Mouse (Mus musculus) forebrain, embryonic 16.5 days (tissue): ENCODE results near the gene Scaf8. TPM values are rescaled to one million over a fixed set of nuclear protein-coding genes. Genes with fewer than 3 reads are reported as not detected.
A peak's percentile ranks its signal among the peaks of the same experiment; 100 is the strongest.
"Not testable (repeated sequence)": the region's sequence is repeated elsewhere in the genome, so short reads cannot be mapped to it uniquely, and the experiment has no call there.

Source experiments
- ATAC-seq: fragments of 200-750 bp; cut with Nextera tagmentation; 2 replicates; pipeline ENCODE4 v1.8.0; 2017; ENCODE audit warnings: mild to moderate bottlenecking, moderate library complexity
- H3K27ac ChIP-seq: fragments of 300-500 bp; sonication (generic); 2 replicates; pipeline ENCODE4 v1.5.1; 2014; ENCODE audit warnings: low read length, control low read depth
- H3K27me3 ChIP-seq: fragments of 300-500 bp; sonication (generic); replicated peaks from 2 replicates; pipeline ENCODE4 v1.6.1; 2014; ENCODE audit warnings: low read length; ENCODE audit not compliant: control insufficient read depth, insufficient read depth
- H3K36me3 ChIP-seq: fragments of 300-500 bp; sonication (generic); 2 replicates; pipeline ENCODE4 v1.6.1; 2014; ENCODE audit not compliant: control insufficient read depth, insufficient read depth
- H3K4me1 ChIP-seq: fragments of 300-500 bp; sonication (generic); replicated peaks from 2 replicates; pipeline ENCODE4 v1.6.1; 2014; ENCODE audit warnings: low read length; ENCODE audit not compliant: control insufficient read depth, insufficient read depth
- H3K4me2 ChIP-seq: fragments of 300-500 bp; sonication (generic); 2 replicates; pipeline ENCODE4 v1.6.1; 2014; ENCODE audit warnings: mild to moderate bottlenecking, low read length, control low read depth
- H3K4me3 ChIP-seq: fragments of 300-500 bp; sonication (generic); replicated peaks from 2 replicates; pipeline ENCODE4 v1.5.1; 2014; ENCODE audit warnings: mild to moderate bottlenecking, low read length, control low read depth
- H3K9ac ChIP-seq: fragments of 300-500 bp; sonication (generic); replicated peaks from 2 replicates; pipeline ENCODE4 v1.6.1; 2014; ENCODE audit warnings: low read depth, low read length, control low read depth
- H3K9me3 ChIP-seq: fragments of 300-500 bp; sonication (generic); 2 replicates; pipeline ENCODE4 v1.6.1; 2016; ENCODE audit warnings: low read length; ENCODE audit not compliant: control insufficient read depth
- WGBS: fragments of 180-500 bp; shearing (Covaris S2); extraction: QIAGEN DNeasy Blood & Tissue Kit; methylation state at CpG from one replicate; pipeline ENCODE4 v1.1.7; 2014; 5-methylcytosine and 5-hydroxymethylcytosine counted together
- polyA plus RNA-seq: library from polyadenylated mRNA; unstranded; fragments of >200 nt; fragmentation: Nextera tagmentation; extraction: Ambion mirVana; gene quantifications from 2 replicates; pipeline ENCODE4 v1.2.1, GENCODE M21; 2015

Gene Scaf8
- polyA plus RNA-seq, 1 experiment from 2014 or later: 17.0 TPM

- not testable (repeated sequence) for H3K4me3 ChIP-seq, ATAC-seq
- H3K36me3 ChIP-seq: peaks cover 29% of the 10 kb centered on the region
These were observed 80.7 kb downstream of the Scaf8 start for GRCm38 (mm10) chr17:3195483-3195882.

GRCm38 (mm10) chr17:3200328-3200727 is 85.6 kb downstream of the Scaf8 start:
- no peak overlapping the region for H3K9ac ChIP-seq
- 89% methylated on average over 8 of the region's 8 CpGs for WGBS
- ATAC-seq: 0 out of 2 replicates have a peak, but pooled peaks have one; percentile 33
- no peak overlapping the region for H3K4me3 ChIP-seq
- no peaks in the 10 kb centered on the region for H3K9me3 ChIP-seq
- no peaks in the 10 kb centered on the region for H3K4me1 ChIP-seq
- H3K36me3 ChIP-seq: peaks cover 17% of the 10 kb centered on the region
- H3K27me3 ChIP-seq: no peaks in the 10 kb centered on the region
- H3K4me2 ChIP-seq: no peak overlapping the region
- no peak overlapping the region for H3K27ac ChIP-seq

More at GRCm38 (mm10) chr17:3195483-3195882, 80.7 kb downstream of the Scaf8 start:
- H3K9me3 ChIP-seq, H3K4me1 ChIP-seq, H3K27ac ChIP-seq, H3K4me2 ChIP-seq, H3K9ac ChIP-seq, H3K27me3 ChIP-seq: not testable (repeated sequence)

DNA sequence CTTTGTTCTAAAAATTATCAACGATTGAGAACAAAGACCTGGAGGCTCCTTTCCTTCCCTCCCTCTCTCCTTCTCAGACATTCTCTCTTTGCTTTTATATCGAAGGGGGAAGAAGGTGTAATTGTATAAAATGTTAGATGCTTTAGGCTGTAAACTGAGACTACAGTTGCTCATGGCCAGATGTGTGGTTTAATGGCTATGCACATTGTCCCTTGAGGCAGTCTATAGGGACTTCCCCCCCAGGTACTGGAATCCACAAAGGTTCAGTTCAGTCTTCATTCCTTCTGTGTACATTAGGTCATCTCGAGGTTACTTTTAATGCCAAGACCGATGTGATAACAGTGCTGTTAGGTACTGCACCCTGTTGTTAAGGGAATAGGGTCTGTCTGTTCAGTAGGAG is 89.1 kb downstream of the Scaf8 start:
- Histone ChIP-seq H3K9me3 (no peaks in the 10 kb centered on the region), H3K4me2 (no peak overlapping the region), H3K4me1 (0 out of 2 replicates have a peak, but pooled peaks cover 3% of the 10 kb centered on the region), H3K27ac (no peak overlapping the region), H3K4me3 (no peak overlapping the region), H3K27me3 (no peaks in the 10 kb centered on the region), H3K9ac (no peak overlapping the region), H3K36me3 (no peaks in the 10 kb centered on the region)
- 85% methylated on average over 4 of the region's 4 CpGs for WGBS
- ATAC-seq: no peak

GRCm38 (mm10) chr17:3204826-3205405 is 90.1 kb downstream of the Scaf8 start:
- Histone ChIP-seq H3K27me3 (no peaks in the 10 kb centered on the region), H3K9me3 (no peaks in the 10 kb centered on the region), H3K27ac (no peak overlapping the region), H3K9ac (no peak overlapping the region), H3K4me1 (0 out of 2 replicates have a peak, but pooled peaks cover 3% of the 10 kb centered on the region), H3K4me2 (no peak overlapping the region), H3K4me3 (no peak overlapping the region), H3K36me3 (no peaks in the 10 kb centered on the region)
- no peak for ATAC-seq
- 91% methylated on average over 7 of the region's 7 CpGs for WGBS

DNA sequence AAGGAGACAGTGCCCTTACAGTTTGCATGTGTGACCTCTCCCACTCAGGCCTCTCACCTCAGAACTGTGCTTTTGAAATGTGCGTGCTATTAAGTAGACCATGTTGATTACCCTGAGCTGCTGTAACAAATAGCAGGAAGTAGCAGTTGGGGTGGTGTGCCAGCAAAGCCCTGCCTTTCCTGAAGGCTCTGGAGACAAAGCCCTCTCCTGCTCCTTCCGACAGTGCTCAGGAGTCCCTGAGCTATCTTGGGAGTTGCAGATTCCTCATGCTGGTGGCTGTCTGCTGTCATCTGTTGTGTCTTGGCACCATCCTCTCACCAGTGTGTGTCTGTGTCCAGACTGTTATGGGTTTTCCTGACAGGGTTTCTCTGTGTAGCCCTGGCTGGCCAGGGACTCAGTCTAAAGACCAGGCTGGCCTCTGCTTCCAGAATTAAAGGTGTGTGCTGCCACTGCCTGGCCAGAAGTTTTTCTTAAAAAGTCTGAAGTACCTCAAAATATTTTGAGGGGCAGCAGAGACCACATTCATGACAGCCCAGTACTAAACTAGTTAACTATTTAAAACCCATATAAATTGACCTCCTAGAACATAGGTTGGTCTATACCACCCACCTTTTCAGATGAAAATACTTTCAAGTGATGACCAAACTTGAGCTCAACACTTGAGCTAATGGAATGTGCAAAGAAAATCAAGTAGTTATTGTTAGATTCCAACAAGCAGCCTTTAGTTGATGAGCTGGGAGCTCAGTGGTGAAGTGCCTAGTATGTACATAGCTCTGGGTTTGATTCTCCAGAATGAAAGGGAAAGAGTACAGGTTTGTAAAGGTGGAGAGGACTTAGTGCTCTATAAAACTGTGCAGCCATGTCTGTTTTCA is 92.0 kb downstream of the Scaf8 start:
- WGBS: 80% methylated on average over 2 of the region's 2 CpGs
- Histone ChIP-seq H3K9me3 (no peaks in the 10 kb centered on the region), H3K4me1 (0 out of 2 replicates have a peak, but pooled peaks cover 3% of the 10 kb centered on the region), H3K27me3 (no peaks in the 10 kb centered on the region), H3K4me3 (no peak overlapping the region), H3K27ac (no peak overlapping the region), H3K36me3 (no peaks in the 10 kb centered on the region), H3K4me2 (no peak overlapping the region), H3K9ac (no peak overlapping the region)
- ATAC-seq: 0 out of 2 replicates have a peak, but pooled peaks have one; percentile 23

DNA sequence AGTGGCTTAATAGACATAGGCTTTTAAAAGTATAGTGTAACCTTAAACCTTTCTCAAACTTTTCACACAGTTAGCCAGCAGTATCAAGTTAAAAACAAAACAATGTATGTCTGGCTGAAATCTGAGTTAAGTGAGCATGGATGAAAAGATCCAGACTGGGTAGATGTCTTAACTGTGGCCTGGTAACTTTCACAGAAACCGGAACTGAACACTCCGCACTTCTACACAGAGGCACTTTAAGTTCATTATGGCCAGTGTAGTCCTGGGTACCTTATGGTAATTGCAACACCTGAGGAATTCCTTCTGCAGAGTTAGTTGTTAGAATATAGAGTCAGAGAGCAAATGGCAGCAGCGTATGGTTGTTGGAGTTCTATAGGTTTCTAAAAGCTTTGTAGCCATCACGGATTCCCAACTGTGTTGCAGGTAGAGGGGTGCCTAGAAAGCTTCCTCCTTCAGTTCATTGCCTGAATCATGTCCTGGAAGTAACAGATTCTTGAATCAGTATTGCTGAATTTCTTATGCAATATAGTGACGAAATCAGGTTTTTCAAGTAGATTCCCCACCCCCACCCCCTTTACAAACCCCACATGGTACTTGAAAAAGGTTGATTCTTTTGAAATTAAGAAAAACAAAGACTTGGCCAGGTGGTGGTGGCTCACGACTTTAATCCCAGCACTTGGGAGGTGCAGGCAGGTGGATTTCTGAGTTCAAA is 92.9 kb downstream of the Scaf8 start:
- Histone ChIP-seq H3K4me1 (peaks cover 3% of the 10 kb centered on the region; the same call in 1 of the 2 replicates), H3K4me2 (no peak overlapping the region), H3K9me3 (no peaks in the 10 kb centered on the region), H3K36me3 (no peaks in the 10 kb centered on the region), H3K27me3 (no peaks in the 10 kb centered on the region), H3K9ac (no peak overlapping the region), H3K4me3 (no peak overlapping the region), H3K27ac (no peak overlapping the region)
- ATAC-seq: no peak
- WGBS: 84% methylated on average over 6 of the region's 6 CpGs

GRCm38 (mm10) chr17:3208471-3208870 is 93.7 kb downstream of the Scaf8 start:
- Histone ChIP-seq H3K36me3 (no peaks in the 10 kb centered on the region), H3K27me3 (no peaks in the 10 kb centered on the region), H3K9me3 (no peaks in the 10 kb centered on the region), H3K4me1 (peaks cover 3% of the 10 kb centered on the region; the same call in 1 of the 2 replicates), H3K4me2 (no peak overlapping the region), H3K27ac (no peak overlapping the region), H3K4me3 (no peak overlapping the region), H3K9ac (no peak overlapping the region)
- 84% methylated on average over 1 of the region's 1 CpGs for WGBS
- ATAC-seq: no peak

DNA sequence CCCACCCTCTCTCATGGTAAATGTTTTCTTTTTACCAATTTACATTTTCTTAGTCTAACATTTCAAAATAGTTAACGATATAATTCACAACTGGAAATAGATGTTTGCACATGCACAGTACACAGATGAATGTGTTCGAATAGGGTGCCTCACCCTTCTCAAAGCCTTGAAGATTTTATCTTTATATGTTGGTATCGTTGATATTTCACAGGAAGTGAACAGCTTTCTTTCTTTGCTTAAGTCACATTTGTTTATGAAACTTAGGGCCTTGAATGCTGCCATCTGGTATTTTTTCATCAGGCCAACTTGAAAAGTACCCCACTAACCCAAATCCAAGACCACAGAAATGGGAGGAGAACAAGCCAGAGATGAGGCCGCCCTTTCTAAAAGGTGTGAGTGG is 94.8 kb downstream of the Scaf8 start:
- Histone ChIP-seq H3K4me2 (no peak overlapping the region), H3K9ac (no peak overlapping the region), H3K9me3 (no peaks in the 10 kb centered on the region), H3K36me3 (no peaks in the 10 kb centered on the region), H3K27me3 (no peaks in the 10 kb centered on the region), H3K27ac (no peak overlapping the region), H3K4me1 (peaks cover 3% of the 10 kb centered on the region; the same call in 1 of the 2 replicates), H3K4me3 (no peak overlapping the region)
- ATAC-seq: no peak
- 80% methylated on average over 4 of the region's 4 CpGs for WGBS

- ATAC-seq: no peak
- no peaks in the 10 kb centered on the region for H3K36me3 ChIP-seq
- no peaks in the 10 kb centered on the region for H3K27me3 ChIP-seq
- H3K9ac ChIP-seq: no peak overlapping the region
- WGBS: 95% methylated on average over 5 of the region's 5 CpGs
- H3K4me2 ChIP-seq: no peak overlapping the region
- no peak overlapping the region for H3K4me3 ChIP-seq
- peaks cover 3% of the 10 kb centered on the region; the same call in 1 of the 2 replicates for H3K4me1 ChIP-seq
- no peaks in the 10 kb centered on the region for H3K9me3 ChIP-seq
- no peak overlapping the region for H3K27ac ChIP-seq
These were observed 95.4 kb downstream of the Scaf8 start for GRCm38 (mm10) chr17:3210134-3210533.
